Mouse (Mus musculus): ENCODE measurements around the gene Phb2.

DNA sequence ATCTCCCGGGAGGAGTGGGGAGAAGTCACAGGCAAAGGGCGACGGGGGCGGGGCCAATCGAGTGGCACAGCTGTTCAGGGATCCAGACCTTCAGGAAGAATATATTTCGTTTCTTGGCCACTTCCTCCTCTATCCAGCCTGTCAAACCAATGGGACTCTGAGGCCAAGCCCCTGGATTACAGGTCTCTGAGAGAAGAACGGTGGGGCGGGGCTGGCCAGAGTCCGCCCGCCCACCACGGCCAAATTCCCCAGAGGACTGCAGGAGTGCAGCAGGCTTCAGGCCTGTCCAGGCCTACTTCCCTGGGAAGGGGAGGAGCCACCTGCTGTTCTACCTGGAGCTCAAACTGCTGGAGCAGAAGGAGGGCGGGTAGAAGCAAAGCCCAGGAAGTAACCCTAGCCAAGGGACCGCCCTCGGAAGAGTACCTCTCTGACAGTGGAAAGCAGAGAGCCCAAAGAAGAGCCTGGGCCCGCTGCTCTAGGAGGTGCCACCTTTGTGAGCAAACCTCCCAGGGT is 26.4 kb downstream of the Phb2 start, which contains the start of gene Ptpn6:
- TF ChIP-seq CTCF (IDR thresholded peaks at IDR 0.05; ENCODE audit: extremely low read depth, insufficient read depth, low read length): no peak
- TF ChIP-seq POLR2A (IDR thresholded peaks at IDR 0.05; ENCODE audit: extremely low read depth, insufficient read depth, low read length): no peak

Data from cortical plate, adult 2 months (tissue).